7 mouse cellular contexts compared by ENCODE assay signal in genomic region chr12:108003928-108004327, GRCm38 (mm10). TPM values are rescaled to one million over a fixed set of nuclear protein-coding genes. Genes with fewer than 3 reads are reported as not detected.
DNase-seq lines count a peak whose midpoint lies in the region; ATAC-seq lines count a peak whose summit lies in the region.

No protein-coding gene starts in this region.

- no peaks in the 10 kb centered on the region for H3K9me3 ChIP-seq in limb, embryonic 10.5 days (replicated peaks)
- no peaks in the 10 kb centered on the region for H3K9me3 ChIP-seq in midbrain, embryonic 13.5 days
- H3K9me3 ChIP-seq in stomach, embryonic 15.5 days: no peaks in the 10 kb centered on the region

- peak overlapping the region; percentile 99 for H3K27ac ChIP-seq in limb, embryonic 10.5 days
- peak overlapping the region; percentile 98 for H3K27ac ChIP-seq in midbrain, embryonic 13.5 days
- H3K27ac ChIP-seq in stomach, embryonic 15.5 days: peak overlapping the region; percentile 91

- H3K4me1 ChIP-seq in limb, embryonic 10.5 days: peaks cover 47% of the 10 kb centered on the region
- H3K4me1 ChIP-seq in midbrain, embryonic 13.5 days (replicated peaks): peaks cover 39% of the 10 kb centered on the region
- peaks cover 23% of the 10 kb centered on the region for H3K4me1 ChIP-seq in stomach, embryonic 15.5 days

- no peaks in the 10 kb centered on the region for H3K36me3 ChIP-seq in limb, embryonic 10.5 days
- no peaks in the 10 kb centered on the region for H3K36me3 ChIP-seq in midbrain, embryonic 13.5 days
- H3K36me3 ChIP-seq in stomach, embryonic 15.5 days: no peaks in the 10 kb centered on the region

- peak overlapping the region; percentile 84 for H3K4me2 ChIP-seq in midbrain, embryonic 13.5 days (replicated peaks)
- peak overlapping the region; percentile 97 for H3K4me2 ChIP-seq in stomach, embryonic 15.5 days

- peaks cover 52% of the 10 kb centered on the region for H3K27me3 ChIP-seq in limb, embryonic 10.5 days (ENCODE audit: low read depth, poor library complexity, severe bottlenecking)
- H3K27me3 ChIP-seq in midbrain, embryonic 13.5 days: peaks cover 14% of the 10 kb centered on the region
- peaks cover 36% of the 10 kb centered on the region for H3K27me3 ChIP-seq in stomach, embryonic 15.5 days (replicated peaks)

- under 1% methylated on average over 35 of the region's 35 CpGs for WGBS in limb, embryonic 10.5 days
- 0% methylated on average over 35 of the region's 35 CpGs for WGBS in midbrain, embryonic 13.5 days
- under 1% methylated on average over 35 of the region's 35 CpGs for WGBS in stomach, embryonic 15.5 days

- DNase-seq in R1 (ENCODE audit: low read depth, low spot score): peak; percentile 93
- peak; percentile 83 for DNase-seq in brain, embryonic 18.5 days (ENCODE audit: low read depth, low spot score)
- peak; percentile 73 to 76 for DNase-seq in frontal cortex, postnatal 14 days (ENCODE audit: low spot score in 2 of 2)
- DNase-seq in kidney, adult 18-20 months: peak; percentile 49
- DNase-seq in limb, embryonic 10.5 days (ENCODE audit: low spot score): peak; percentile 91

- peak; percentile 77 for ATAC-seq in midbrain, embryonic 13.5 days
- ATAC-seq in stomach, embryonic 15.5 days (ENCODE audit: insufficient read depth, low FRiP score, low read depth): peak; percentile 67

- peak overlapping the region; percentile 94 for H3K9ac ChIP-seq in midbrain, embryonic 13.5 days (replicated peaks)
- peak overlapping the region; percentile 62 for H3K9ac ChIP-seq in stomach, embryonic 15.5 days

- H3K4me3 ChIP-seq in limb, embryonic 10.5 days: peak overlapping the region; percentile 88
- peak overlapping the region; percentile 96 for H3K4me3 ChIP-seq in midbrain, embryonic 13.5 days (replicated peaks)
- H3K4me3 ChIP-seq in stomach, embryonic 15.5 days (replicated peaks): peak overlapping the region; percentile 76

RNA-seq across cellular contexts. Expression of gene Bcl11b, which starts 0.5 kb away (rescaled TPM):
- polyA plus RNA-seq in limb, embryonic 10.5 days (2016; fragmentation: Nextera tagmentation; extraction: Ambion mirVana): 5.4 and 7.8 TPM in 2 replicates
- polyA plus RNA-seq in midbrain, embryonic 13.5 days (2015; fragmentation: Nextera tagmentation; extraction: Ambion mirVana): 19.2 and 27.0 TPM in 2 replicates
- polyA plus RNA-seq in stomach, embryonic 15.5 days (2015; fragmentation: Nextera tagmentation; extraction: Ambion mirVana): 5.3 and 5.7 TPM in 2 replicates

Comparison
In these comparisons a context has a peak if more than half of its experiments do, and no peak if none do; other contexts are left out.
1. Peak in every context shown above with its lines: DNase-seq, ATAC-seq, H3K4me3 ChIP-seq and H3K27ac ChIP-seq.